Mouse (Mus musculus) urinary bladder, adult 18-20 months (tissue): ENCODE measurements around the gene B4galnt1.
"Not testable (repeated sequence)": the region's sequence is repeated elsewhere in the genome, so short reads cannot be mapped to it uniquely, and the experiment has no call there.

Experiments used
- DNase-seq, 2 experiments: peaks; one replicate each; pipeline ENCODE4 v3.0.0; 2022; ENCODE audit warnings: low spot score in 2 of 2, mixed read lengths in 2 of 2

B4galnt1 gene

DNA sequence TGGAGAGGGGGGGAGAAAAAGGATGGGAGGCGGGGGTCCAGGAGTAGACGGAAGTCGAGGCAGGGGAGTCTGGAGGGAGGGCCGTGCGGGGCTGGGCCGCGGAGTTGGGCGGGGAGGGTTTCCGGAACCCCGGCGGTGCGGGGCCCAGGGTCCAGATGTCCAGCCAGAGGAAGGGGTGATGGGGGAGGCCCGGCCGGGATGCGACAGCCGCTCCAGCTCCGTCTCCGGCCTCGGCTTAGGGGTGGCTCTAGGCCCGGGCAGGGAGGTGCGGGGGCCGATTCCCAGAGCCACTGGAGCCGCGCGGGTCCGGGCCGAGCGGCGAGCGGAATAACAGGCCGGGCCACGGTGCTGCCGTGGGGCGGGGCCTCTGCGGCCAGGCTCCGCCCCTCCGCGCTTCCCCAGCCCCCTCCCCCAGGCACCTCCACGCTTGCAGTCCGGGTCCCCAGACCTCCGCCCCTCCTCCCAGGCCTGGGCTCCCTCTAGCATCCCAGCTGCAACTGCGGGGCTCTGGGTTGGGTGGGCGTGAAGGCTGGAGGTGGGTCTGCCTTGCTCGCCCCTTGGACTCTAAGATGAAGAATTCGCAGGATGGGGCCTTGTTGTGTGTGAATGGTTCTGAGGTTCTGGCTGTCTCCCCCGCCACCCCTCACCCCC lies 23.6 kb downstream of the B4galnt1 start:
- DNase-seq: peak; percentile 34 to 39

DNA sequence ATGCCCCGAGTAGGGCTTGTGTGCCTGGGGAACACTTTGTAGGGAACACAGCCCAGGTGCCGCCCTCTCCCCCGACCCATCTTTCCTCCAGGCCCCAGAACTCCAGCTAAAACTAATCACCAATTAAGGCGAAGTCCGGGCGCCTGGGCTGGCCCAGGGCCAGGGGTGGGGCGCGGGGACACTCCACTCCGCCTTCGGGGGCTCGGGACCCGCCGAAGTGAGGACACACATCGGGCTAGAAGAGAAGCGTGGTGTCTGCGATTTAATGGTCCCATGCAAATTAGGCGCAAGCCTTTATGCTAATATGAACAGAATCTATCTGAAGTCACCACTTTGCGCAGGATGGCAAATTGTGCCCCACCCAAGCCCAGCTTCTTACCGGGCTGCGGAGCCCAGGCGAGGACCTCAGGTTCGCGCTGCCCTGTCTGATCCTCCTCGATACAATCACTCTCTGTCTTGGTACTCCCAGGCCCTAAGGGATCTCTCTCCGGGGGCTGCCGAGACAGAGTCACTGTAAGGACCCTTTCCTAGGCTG lies 24.2 kb downstream of the B4galnt1 start:
- DNase-seq: peak; percentile 40 to 43

DNA sequence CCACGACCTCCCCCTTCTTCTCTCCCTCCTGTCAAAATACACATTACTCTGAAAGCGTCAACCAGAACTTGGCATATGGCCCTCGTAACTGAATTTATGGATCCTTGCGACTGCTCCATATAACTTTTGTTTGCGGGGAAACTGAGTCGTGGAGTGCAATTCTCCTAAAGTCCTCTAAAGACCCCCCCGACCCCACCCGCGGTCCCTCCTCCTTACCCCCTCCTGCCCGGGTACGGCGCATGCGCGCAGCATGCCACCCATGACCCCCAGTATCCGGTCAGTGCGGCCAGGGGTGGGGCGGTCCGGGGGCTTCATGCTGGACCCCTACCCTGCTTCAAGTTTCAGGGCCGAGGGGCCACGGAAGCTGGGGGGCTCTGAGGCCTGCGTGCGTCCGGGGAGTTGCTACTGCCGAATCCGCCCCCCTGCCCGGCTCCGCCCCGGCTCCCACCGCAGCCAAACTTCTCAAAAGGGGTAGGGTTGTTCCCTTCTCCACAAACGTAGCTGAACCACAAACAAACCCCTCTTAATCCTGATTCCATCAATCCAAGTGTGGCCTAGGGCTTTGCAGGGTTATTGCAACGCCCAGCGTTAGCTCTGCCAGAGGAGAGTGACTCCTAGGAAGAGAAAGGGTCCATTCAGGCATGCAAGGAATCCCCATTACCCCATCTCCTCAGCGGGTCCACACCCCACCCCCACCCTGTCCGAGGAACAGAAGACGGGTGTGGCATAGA lies 24.8 kb downstream of the B4galnt1 start, which contains the start of gene Arhgef25:
TSS of gene Arhgef25 (minus strand) at position 433 of the 731 bp plus-strand sequence.
- peak; percentile 23 to 50 for DNase-seq

DNA sequence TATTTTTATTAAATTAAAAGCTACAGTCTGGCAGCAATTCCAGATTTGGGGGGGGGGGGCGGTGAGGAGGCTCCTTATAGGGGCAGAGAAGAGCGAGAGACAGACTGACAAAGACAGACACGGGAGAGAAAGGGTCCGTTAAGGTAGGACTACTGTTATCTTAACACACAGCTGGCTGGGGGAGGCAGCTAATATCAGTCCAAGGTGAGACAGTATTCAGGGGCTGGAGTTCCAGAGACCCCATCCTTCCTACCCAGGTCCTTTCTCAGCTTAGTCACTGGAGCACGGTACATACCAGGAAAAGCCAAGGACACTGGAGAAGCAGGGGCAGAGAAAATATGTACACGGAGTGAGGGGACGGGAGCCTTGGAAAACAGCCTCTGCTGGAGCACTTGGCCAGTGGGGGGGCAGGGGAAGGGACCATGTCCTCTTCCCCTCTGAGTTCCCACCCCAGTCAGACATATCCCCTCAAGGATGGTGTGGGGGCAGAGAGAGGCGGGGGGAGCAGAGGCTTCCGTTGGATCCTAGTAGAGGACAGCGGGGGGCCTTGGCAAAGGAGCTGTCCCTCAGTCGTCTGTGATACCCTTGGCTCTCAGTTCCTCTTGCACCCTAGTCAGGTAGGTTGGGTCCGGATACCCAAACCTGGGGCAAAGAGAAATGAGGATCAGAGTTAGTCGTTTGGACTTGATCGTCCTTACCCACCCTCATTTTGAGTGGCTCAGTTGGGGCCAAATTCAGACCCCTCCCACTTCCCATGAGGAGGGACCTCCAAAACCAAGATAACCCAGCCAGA lies 25.6 kb downstream of the B4galnt1 start:
- no peak for DNase-seq

DNA sequence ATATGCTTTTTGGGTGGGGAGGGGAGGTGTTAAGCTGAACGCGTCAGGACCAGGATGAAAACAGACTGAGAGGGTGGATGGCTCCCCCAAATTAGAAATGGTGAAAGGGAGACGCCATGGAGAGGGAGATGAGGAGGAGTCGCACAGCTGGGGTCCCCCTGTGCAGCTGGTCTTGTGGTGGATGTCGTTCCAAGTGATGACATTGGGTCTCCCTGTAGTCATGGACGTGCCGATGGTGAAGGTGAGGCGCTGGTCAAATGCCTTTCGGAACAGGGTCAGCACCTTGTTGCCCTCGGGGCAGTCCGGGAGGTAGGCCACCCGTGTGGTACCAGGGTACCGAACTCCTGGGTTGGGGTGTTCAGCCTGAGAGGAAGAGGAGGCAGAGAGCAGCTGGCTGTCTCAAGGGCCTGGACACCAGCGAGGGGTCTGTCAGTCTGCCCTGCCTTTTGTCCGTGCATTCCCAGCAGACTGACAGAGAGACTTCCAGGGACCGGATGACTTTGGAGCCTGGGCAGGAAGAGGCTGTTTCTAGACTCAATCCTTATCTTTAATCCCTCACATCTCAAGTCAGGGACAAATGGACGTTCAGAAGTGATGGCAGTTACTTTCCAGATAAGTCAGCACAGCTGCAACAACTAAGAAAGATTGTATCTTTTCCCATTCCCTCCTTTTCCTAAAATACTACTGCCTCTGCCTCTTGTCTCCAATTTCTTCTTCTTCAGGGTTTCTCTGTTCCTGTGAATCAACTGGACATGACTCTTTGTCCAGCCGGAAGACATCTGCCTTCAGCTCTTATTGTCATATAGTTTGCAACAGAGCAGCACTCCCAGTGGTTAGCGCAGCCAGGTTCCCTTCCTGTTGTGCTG lies 26.4 kb downstream of the B4galnt1 start:
- DNase-seq: no peak

DNA sequence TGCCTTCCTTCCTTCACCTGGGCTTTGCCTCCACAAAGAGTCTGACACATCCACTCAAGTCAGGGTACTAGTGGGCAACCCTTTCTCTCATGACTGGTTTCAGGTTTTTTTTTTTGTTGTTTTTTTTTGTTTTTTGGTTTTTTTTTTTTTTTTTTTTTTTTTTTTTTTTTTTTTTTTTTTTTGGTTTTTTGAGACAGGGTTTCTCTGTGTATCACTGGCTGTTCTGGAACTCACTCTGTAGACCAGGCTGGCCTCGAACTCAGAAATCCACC lies 27.0 kb downstream of the B4galnt1 start:
- DNase-seq: not testable (repeated sequence)

DNA sequence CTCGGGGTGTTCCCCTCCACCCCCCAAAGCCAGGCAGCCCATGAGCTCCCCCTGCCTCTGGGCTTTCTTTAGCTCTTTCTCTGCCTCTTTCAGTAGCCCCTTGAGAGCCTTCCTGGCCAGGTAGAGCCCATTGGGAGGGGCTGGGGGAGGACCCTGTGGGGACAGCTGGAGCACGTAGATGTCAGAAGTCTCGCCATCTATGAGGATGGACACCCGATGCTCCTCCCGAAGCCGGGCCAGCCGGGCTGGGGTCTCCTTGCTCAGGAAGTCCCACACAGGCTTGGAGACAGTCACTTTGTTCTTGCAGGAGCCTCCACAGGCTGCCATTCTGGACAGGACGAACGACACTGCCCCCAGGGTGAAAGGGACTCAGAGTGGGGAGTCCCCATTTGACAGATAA lies 28.0 kb downstream of the B4galnt1 start:
- no peak for DNase-seq

DNA sequence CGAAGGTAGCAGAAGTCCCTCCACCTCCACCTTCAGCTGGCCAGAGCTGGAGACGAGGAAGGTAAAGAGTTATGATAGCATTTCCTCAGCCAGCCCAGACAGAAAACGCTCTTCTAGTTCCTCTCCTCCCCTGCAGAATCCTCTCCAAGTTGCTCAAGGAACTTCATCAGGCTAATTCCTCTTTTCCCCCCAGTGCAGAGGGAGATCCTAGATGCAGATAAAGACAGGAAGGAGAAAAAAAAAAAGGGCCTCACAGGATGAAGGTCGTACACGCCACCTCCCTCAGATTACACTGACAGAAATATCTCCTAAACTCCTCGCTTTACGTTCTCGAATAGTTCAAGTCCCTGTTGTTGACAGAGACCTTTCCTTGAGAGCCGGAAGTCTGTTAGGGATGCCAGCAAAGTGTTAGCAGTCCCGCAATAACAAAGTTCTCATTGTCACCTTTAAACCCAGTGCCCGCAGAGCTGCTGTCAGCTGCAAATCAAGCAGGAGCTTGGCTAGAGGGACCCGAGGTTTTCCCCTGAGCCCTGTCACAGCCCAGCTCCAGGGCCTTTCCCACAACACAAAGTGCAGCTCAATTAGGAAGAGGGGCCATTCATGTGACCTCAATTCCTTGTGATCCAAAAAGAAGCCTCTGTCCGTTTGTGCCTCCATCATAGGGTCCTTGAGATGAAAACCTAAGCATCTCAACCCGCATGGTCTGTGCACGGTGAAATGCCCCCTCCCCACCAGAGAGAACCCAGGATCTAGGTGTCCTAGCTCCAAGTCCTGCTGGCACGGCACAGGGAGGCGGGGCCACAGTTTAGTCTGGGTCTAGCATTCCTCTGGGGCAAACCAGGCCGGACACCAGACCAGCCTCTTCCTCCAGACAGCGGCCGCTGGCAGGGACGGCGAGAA lies 29.7 kb downstream of the B4galnt1 start:
- peak; percentile 54 to 62 for DNase-seq

DNA sequence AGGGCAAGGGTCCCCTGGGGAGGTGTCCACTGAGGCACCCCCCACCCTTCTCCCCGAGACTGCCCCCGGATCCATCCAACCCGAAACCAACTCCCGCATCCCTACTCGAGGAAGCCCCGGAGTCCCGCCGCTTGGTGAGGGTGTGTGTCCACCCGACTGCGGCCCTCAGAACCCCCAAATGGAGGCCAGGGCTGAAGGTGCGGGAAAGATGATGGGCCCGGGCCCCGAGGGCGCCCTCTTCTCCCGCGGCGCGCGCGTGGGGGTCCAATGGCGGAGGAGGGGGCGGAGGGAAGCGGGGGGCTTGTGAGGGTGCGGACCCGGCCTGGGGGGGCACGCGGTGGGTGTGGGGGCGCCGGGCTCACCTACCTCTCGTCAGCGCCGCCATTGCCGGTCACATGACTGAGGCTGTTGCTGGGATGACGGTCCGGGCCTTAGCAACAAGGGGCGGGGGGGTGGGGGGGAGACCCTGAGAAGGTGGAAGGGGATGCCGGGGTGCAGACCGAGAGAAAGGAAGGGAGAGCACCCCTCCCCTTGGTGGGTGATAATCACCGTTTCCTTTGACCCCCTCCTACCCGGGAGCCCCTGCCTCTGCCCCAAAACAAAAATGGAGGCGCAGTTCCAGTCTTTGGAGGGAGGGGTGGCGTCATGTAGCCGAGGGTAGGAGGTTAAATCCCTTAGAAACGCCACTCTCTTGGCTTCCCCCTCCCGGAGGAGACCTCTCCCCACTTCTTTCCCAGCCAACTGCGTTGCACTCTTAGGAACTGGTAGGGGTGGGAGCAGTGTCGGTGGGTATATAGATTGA lies 30.5 kb downstream of the B4galnt1 start, which contains the start of gene Dtx3:
TSS of gene Dtx3 (minus strand) at position 401 of the 802 bp plus-strand sequence.
- DNase-seq: peak in 1 of 2 experiments; percentile 26

DNA sequence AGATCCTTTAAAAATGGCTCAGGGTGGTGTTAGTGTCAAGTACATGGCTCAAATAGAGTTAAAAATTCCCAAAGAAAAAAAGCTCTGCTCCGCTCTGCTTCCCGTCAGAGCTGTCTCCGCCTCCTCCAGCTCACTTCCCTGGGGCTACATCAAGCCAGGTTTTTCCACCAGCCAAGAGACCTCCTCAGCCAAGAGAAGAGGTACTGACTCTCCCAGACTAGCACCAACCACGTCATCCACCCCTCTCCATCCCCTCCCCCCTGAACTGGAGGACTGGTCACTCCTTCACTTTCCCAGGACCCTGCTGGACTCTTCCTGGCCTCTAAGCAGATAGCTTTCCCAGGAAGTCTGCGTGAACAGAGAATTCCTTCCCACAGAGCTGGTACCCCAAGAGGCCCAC lies 31.4 kb downstream of the B4galnt1 start:
- DNase-seq: peak in 1 of 2 experiments; percentile 63

DNA sequence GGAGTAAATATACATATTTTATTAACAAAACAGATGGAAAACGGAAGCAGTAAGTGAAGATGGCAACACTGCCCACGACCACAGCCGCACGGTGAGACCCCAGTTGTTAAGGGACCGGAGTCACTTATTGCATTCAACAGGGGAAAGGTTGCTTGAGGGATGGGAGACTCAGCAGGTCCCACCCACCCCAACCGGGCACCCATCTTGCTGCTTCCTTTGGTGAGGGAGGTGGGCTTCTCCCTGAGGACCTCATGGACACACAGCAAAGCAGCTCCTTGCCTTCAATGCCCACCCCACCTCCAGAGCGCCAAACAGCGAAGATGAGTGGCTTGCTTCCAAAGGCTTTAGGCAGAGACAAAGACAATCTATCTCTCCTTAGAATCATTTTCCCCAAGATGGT lies 32.1 kb downstream of the B4galnt1 start:
- no peak for DNase-seq

DNA sequence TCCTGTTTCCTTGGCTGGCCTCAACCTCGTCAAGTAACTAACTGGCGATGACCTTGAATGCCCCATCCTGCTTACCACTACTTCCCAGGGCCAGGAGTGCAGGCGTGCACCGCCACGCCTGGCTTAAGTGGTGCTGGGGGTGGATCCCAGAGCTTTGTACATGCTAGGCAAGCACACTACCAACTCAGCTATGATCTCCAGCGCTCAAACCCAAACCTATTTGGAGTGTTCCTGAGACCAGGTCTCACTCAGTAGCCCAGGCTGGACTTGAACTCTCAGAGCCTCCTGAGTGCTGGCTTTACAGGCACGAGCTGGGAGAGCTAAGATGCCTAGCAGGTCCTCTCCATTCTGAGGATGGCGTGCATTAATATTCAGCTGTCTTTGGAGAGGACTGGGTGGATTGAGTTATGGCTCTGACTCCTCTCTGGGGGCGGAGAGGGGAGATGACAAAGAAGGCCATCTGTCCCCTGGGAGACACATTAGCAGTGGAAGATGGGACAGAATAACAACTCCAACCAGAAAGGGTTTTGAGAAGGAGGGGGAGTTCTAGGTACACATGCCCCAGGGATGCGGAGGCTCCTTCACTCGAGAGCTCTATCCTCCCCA lies 32.6 kb downstream of the B4galnt1 start:
- no peak for DNase-seq

DNA sequence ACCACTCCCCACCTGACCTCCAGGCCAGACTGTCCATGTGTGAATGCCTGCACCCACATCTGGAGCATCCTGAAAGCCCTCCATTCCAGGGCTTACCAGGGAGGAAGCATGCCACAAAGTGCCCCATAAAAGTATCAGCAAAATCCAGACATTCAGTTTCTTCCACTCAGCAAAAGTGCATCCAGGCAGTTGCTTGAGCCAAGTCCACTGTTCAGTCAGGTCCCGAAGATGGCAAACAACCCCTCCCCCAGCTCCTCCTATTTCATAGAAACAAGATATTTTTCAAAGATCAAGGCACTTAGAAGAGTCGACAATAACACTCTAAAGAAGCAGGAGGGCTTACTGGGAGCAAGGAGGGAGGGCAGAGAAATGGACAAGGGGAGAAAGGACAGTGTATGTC lies 33.5 kb downstream of the B4galnt1 start:
- no peak for DNase-seq

DNA sequence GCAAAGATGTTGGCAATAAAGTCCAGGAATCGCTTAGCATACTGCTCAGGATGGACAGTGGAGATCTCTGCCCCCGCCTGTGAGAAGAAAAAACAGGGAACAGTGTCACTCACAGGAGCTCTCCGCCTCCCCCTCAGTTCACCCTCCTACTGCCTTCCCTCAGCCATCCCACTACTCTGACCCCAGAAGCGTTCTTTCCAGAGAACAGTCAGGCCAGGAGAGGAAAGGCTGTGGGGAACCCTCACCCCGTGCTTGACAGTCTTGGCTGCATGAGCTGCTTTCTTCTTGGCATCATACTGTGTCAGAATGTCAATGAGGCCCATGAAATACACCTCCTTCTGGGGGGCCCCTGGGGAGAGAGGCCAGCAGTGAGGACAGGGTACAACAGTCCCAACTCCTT lies 34.0 kb downstream of the B4galnt1 start:
- DNase-seq: no peak

DNA sequence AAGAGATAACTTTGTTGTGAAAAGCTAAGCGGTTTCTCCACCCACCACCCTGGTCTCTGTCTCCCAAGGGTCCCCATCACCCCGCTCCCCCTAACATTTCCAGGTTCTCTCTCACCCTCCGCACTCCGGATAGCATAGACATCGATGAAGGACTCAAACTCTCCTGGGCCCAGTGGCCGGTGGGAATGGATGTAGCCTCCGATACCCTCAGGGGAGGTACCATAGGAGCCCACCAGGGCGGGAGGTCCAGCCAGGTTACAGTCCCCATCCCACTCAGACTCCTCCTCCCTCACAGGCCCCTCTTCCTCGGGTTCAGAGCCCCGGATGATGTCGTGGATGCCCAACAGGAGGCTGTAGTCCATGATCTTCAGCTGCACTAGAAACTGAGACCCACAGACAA lies 34.4 kb downstream of the B4galnt1 start:
- DNase-seq: no peak

DNA sequence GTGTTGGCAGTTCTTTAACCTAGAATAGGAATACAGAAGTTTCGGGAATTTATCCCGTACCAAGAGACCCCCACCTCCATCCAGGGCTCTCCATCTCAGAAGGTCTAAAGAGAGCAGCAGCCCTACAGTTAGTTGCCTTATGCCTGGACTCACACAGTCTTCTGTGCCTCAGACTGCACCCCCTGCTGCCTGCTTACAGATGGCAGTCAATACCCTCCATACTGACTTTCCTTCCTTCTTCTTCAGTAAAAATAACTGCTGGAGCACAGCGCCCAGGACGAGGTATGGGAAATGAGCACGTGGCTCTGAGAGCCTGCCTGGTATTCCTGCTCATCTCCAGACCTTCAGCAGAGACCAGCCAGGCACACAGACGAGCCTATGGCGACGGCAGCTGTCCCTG lies 35.3 kb downstream of the B4galnt1 start:
- no peak for DNase-seq

DNA sequence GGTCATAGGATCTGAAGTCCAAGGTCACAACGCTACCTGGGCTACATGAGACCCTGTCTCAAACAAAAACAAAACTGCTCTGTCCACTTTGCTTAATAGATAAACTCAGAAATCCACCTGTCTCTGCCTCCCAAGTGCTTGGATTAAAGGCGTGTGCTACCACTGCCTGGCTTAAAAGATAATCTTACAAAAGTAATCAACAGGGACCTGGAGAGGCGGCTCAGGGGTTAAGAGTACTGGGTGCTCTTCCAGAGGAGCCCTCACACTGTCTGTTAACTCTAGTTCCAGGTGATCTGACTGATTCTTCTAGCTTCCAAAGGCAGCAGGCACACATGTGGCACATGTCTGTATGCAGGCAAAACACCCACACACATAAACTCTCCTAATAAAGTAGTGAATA lies 38.1 kb downstream of the B4galnt1 start:
- DNase-seq: no peak

DNA sequence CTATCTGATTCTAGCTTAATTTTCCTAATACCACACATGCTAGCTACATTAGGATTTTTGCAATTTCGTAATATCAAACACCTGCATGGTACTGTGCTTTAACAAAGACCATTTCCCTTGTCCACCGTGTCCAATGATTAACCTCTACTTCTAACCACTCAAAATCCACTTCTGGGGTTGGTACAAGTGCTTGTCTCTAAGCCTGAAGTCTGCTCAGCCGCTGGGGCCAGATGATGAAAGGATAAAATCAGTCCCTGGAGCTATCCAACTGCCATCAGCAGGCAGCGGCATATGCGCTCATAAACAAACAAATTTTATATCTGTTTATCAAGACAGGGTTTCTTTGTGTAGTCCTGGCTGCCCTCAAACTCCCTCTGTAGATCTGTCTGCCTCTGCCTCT lies 39.6 kb downstream of the B4galnt1 start:
- DNase-seq: no peak

DNA sequence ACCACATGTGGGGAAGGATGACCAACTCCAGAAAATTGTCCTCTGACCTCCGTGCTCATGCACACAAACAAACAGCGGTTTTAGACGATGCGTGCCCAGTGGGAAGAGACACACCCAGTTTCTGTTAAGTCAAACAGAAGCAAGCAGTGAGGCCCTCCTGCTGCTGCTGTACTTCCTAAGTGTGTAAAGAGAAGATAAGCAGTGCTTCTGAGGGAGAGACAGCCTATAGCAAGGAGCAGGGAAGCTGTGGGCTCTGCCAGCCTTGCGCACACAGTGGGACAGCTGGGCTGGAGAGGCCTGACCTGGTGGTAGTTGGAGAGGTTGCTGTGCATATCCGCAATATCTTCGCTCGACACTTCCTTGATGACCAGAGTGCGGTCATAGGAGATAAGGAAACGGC lies 40.3 kb downstream of the B4galnt1 start:
- DNase-seq: no peak
